Mouse (Mus musculus) lung, postnatal 0 days (tissue): Measurements from ENCODE around the gene Ajm1.
A peak's percentile ranks its signal among the peaks of the same experiment; 100 is the strongest.

Source experiments
- CTCF ChIP-seq: IDR thresholded peaks from 2 replicates; pipeline ENCODE4 v1.5.1; 2016; ENCODE audit warnings: antibody characterized with exemption, mild to moderate bottlenecking
- EP300 ChIP-seq: IDR thresholded peaks from 2 replicates; pipeline ENCODE4 v1.6.1; 2016; ENCODE audit warnings: antibody characterized with exemption, mild to moderate bottlenecking, control low read depth

DNA sequence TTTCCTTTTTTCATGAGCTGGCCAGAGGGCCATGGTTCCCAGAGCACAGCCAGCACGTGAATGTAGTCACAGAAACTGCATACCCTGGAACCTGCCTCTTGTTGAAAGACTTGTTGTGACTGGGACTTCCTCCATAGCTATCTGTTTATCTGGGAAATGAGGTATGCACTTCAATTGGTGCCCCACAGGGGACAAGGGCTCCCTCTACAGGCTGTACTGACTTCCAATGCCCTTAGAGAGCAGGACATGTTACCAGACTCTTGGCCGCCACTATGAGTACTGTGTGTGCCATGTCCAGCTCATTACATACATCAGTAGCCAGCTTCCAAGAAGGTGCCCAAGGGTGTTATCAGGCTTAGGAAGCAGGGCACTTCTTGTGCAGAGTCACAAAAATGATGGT lies 10.3 kb upstream of the Ajm1 start:
- TF ChIP-seq CTCF (peak; percentile 62), EP300 (no peak)
